Mouse (Mus musculus): ENCODE data around the gene Atp5k. TPM values are rescaled to one million over a fixed set of nuclear protein-coding genes. Genes with fewer than 3 reads are reported as not detected.
A peak's percentile ranks its signal among the peaks of the same experiment; 100 is the strongest.

Gene Atp5k
- total RNA-seq (2014; rRNA removed) (31.5 and 90.8 TPM in 2 replicates), polyA plus RNA-seq (2015; fragmentation: Nextera tagmentation; extraction: Ambion mirVana) (621 and 639 TPM in 2 replicates)

DNA sequence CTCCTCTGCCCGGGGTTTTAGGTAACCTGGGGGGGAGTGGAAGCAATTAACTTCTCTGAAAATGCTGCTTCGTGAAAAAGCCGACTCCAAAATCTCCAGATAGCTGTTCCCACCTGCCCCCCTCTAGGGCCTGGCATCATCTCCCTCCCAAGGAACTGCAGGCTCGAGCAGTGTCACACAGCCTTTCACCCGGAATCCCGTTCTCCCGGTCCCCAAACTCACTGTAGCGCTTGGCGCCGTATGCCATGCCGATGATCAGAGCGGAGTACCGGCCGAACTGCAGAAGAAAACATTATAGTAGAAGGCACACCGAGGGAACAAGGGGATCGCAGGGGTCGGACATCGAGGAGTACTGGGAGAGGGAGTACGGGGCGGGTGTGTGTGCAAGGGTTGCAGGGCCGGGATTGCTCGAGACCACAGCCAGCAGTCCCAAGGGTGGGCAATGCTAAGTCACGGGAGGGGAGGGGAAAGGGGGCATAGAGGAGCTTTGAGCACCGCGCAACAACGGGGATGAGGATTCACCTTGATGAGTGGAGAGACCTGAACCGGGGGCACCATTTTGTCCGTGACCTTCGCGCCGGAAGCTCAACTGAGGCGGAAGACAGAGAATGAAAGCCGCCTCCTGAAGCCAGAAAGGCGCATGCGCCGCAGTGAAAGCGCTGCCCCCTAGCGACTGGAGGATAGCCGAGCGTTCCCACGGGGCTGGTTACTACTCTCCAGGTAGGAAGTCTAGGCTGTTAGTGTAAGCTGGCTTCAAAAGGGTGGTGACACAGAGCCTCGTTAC lies at the start of gene Atp5k:
Gene Atp5k, minus strand, starts transcription at position 645 of the 784 bp plus-strand sequence.
- H3K4me2 ChIP-seq (ENCODE audit: low read depth, low read length): peak within 1 kb of the TSS; percentile 87
- no peaks in the 10 kb centered on the region for H3K9me3 ChIP-seq (ENCODE audit: low read length)
- DNase-seq (ENCODE audit: low spot score) (peak; percentile 97), ATAC-seq (peak; percentile 89)
- peaks cover 5% of the 10 kb centered on the region; the same call in 1 of the 2 replicates for H3K4me1 ChIP-seq (ENCODE audit: insufficient read depth, low read length)
- no peaks in the 10 kb centered on the region for H3K27me3 ChIP-seq (ENCODE audit: insufficient read depth, low read length)
- TF ChIP-seq CTCF (IDR thresholded peaks at IDR 0.05; ENCODE audit: low read depth): peak; percentile 95
- H3K27ac ChIP-seq: peak within 1 kb of the TSS; percentile 70
- peak within 1 kb of the TSS; percentile 83 for H3K9ac ChIP-seq (replicated peaks; ENCODE audit: low read length)
- WGBS: under 1% methylated on average over 41 of the region's 42 CpGs
- H3K4me3 ChIP-seq (ENCODE audit: low read length): peak within 1 kb of the TSS; percentile 92
- peaks cover 10% of the 10 kb centered on the region; the same call in 1 of the 2 replicates for H3K36me3 ChIP-seq (ENCODE audit: insufficient read depth, low read length)

DNA sequence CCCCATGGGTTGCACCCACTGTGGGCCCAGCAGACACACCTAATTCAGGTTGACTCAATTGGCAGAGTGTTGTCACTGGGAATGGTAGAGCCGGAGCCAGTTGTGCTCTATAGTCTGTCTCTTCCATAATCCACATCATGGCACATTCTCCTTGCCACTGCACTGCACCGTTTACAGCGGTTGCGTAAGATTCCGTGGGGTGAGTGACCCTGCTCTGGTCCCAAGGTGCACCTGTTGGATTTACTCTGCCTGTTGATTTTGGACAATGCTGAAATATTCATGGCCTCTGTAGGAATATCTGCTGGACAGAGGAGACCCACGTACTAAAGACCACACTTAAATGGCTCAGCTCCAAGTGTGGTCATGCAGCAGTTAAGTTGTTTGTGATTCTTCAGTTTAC lies 48.8 kb upstream of the Atp5k start:
- H3K4me1 ChIP-seq (ENCODE audit: insufficient read depth, low read length): no peaks in the 10 kb centered on the region
- no peak overlapping the region for H3K9ac ChIP-seq (replicated peaks; ENCODE audit: low read length)
- 94% methylated on average over 6 of the region's 6 CpGs for WGBS
- no peak overlapping the region for H3K27ac ChIP-seq
- peaks cover 15% of the 10 kb centered on the region for H3K36me3 ChIP-seq (ENCODE audit: insufficient read depth, low read length)
- DNase-seq (ENCODE audit: low spot score) (no peak), ATAC-seq (no peak)
- no peak overlapping the region for H3K4me3 ChIP-seq (ENCODE audit: low read length)
- no peak for TF ChIP-seq CTCF (IDR thresholded peaks at IDR 0.05; ENCODE audit: low read depth)
- H3K9me3 ChIP-seq (ENCODE audit: low read length): no peaks in the 10 kb centered on the region
- no peaks in the 10 kb centered on the region for H3K27me3 ChIP-seq (ENCODE audit: insufficient read depth, low read length)
- no peak overlapping the region for H3K4me2 ChIP-seq (ENCODE audit: low read depth, low read length)

DNA sequence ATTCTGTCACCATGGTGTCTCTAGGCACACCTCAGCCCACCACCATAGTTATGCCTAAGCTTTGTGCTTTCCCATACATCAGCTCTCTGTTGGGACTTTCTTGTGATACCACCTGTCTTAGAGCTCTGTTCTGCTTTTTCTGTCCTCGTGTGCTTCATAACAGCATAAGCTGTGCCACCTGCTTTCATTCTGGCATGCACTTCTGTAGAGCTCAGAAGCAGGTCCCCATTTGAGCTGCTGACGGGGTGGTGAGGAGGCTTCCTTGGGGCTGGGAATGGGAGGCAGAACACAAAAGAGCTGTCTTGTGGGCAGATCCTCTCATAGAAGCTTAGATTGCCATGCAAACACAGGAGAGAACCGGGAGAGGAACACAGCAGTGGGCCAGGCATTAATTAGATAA lies 41.7 kb upstream of the Atp5k start:
- Histone ChIP-seq H3K4me1 (ENCODE audit: insufficient read depth, low read length) (no peaks in the 10 kb centered on the region), H3K4me3 (ENCODE audit: low read length) (no peak overlapping the region), H3K36me3 (ENCODE audit: insufficient read depth, low read length) (peaks cover 70% of the 10 kb centered on the region), H3K9me3 (ENCODE audit: low read length) (no peaks in the 10 kb centered on the region), H3K27ac (no peak overlapping the region), H3K4me2 (ENCODE audit: low read depth, low read length) (no peak overlapping the region), H3K27me3 (ENCODE audit: insufficient read depth, low read length) (no peaks in the 10 kb centered on the region), H3K9ac (replicated peaks; ENCODE audit: low read length) (no peak overlapping the region)
- DNase-seq (ENCODE audit: low spot score) (no peak), ATAC-seq (no peak)
- WGBS: 83% methylated on average over 3 of the region's 3 CpGs
- TF ChIP-seq CTCF (IDR thresholded peaks at IDR 0.05; ENCODE audit: low read depth): no peak

DNA sequence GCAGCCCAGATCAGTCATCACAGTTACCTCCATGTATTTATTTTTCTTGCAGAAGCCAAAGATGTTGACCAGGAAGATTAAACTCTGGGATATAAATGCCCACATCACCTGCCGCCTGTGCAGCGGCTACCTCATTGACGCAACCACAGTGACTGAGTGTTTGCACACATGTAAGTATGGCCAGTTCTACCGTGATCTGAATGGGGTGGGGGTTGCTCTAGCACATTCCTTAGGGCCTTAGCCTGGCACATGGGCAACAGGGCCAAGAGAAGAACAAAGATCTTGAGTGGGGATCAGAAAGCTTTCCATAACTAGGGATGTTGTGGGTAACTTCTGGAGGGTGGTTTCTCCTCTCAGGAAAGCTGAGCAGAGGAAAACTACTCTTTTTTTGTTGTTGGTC lies 39.5 kb upstream of the Atp5k start:
- Histone ChIP-seq H3K4me2 (ENCODE audit: low read depth, low read length) (no peak overlapping the region), H3K9me3 (ENCODE audit: low read length) (no peaks in the 10 kb centered on the region), H3K4me1 (ENCODE audit: insufficient read depth, low read length) (no peaks in the 10 kb centered on the region), H3K9ac (replicated peaks; ENCODE audit: low read length) (no peak overlapping the region), H3K27me3 (ENCODE audit: insufficient read depth, low read length) (no peaks in the 10 kb centered on the region), H3K27ac (no peak overlapping the region), H3K36me3 (ENCODE audit: insufficient read depth, low read length) (peaks cover 66% of the 10 kb centered on the region), H3K4me3 (ENCODE audit: low read length) (no peak overlapping the region)
- ATAC-seq: no peak
- TF ChIP-seq CTCF (IDR thresholded peaks at IDR 0.05; ENCODE audit: low read depth): no peak
- no peak for DNase-seq (ENCODE audit: low spot score)
- WGBS: 90% methylated on average over 4 of the region's 4 CpGs

DNA sequence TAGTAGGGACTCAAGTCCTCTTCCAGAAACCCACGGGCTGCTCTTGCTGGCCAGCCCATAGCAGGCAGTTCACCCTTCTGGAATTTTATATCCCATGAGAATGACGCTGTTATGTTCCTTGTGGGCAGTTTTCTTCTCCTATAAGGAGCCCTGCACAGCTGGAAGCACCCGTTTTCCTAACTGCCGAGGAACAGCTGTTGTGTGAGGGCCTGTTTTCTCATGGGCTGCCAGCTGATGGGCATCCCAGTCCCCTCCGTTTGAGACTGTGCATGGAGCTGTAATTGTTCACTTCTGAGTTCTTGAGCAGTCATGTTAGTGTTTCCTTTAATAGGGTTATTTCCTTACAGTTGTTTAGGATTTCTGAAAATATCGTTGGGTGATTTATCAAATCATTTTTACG lies 35.4 kb upstream of the Atp5k start:
- no peak overlapping the region for H3K4me2 ChIP-seq (ENCODE audit: low read depth, low read length)
- H3K27ac ChIP-seq: no peak overlapping the region
- no peaks in the 10 kb centered on the region for H3K27me3 ChIP-seq (ENCODE audit: insufficient read depth, low read length)
- ATAC-seq (no peak), DNase-seq (ENCODE audit: low spot score) (no peak)
- no peaks in the 10 kb centered on the region for H3K9me3 ChIP-seq (ENCODE audit: low read length)
- WGBS: 64% methylated on average over 7 of the region's 7 CpGs
- no peak overlapping the region for H3K9ac ChIP-seq (replicated peaks; ENCODE audit: low read length)
- TF ChIP-seq CTCF (IDR thresholded peaks at IDR 0.05; ENCODE audit: low read depth): no peak
- H3K36me3 ChIP-seq (ENCODE audit: insufficient read depth, low read length): peaks cover 30% of the 10 kb centered on the region
- no peak overlapping the region for H3K4me3 ChIP-seq (ENCODE audit: low read length)
- no peaks in the 10 kb centered on the region for H3K4me1 ChIP-seq (ENCODE audit: insufficient read depth, low read length)

DNA sequence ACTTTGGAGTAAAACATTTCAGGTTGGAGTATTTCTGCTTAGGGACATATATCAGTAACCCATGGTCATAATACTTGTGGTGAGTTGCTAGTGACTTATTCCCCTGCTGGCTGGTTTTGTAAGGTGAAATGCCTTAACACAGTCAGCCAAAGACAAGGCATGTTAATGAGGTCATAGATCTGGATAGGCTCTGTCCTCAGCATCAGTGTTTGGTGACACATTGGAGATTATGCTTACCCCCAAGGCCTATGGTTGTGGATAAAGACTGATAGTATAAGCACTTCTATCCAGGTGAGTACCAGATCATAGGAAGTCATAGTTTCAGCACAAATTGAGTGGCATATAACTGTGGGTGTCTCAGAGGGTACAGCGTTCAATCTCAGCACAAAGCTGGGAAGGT lies 32.4 kb upstream of the Atp5k start:
- ATAC-seq (no peak), DNase-seq (ENCODE audit: low spot score) (no peak)
- no peak overlapping the region for H3K4me3 ChIP-seq (ENCODE audit: low read length)
- no peak overlapping the region for H3K9ac ChIP-seq (replicated peaks; ENCODE audit: low read length)
- H3K4me1 ChIP-seq (ENCODE audit: insufficient read depth, low read length): peaks cover 25% of the 10 kb centered on the region
- H3K9me3 ChIP-seq (ENCODE audit: low read length): no peaks in the 10 kb centered on the region
- no peak overlapping the region for H3K4me2 ChIP-seq (ENCODE audit: low read depth, low read length)
- no peak for TF ChIP-seq CTCF (IDR thresholded peaks at IDR 0.05; ENCODE audit: low read depth)
- WGBS: 96% methylated on average over 1 of the region's 1 CpGs
- peaks cover under 1% of the 10 kb centered on the region; the same call in 1 of the 2 replicates for H3K36me3 ChIP-seq (ENCODE audit: insufficient read depth, low read length)
- H3K27me3 ChIP-seq (ENCODE audit: insufficient read depth, low read length): no peaks in the 10 kb centered on the region
- H3K27ac ChIP-seq: no peak overlapping the region

All from hindbrain, postnatal 0 days (tissue).